Mouse (Mus musculus): ENCODE measurements at regions not wholly inside any gene's neighbourhood (a gene's known extent, or its start where the extent isn't known, plus 50 kb on each side); places are given as distances from the start of the nearest gene placed in this dataset.
"Not testable (repeated sequence)": the region's sequence is repeated elsewhere in the genome, so short reads cannot be mapped to it uniquely, and the experiment has no call there.

DNA sequence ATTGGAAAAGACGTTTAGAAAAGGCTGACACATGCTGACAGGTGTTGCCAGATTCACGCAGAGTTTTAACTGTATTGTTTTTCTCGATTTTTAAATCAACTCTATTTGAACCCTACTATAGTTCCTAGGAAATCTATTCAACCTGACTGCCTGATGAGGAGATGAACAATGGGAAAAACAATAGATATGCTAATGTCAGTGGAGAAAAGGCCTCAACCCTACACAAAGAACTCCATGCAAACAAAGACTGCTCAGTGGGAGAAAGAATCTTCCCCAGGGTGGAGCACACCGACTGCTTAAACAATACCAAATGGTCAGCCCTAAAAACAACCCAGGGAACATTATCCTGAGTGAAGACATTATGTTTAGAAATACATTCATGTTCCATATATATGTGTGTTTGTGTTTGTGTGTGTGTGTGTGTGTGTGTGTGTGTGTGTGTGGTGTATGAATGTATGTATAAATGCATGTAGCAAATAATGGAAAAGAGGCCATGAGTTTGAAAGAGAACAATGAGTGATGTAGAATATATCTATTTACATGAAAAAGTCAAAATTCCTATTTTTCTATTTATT is 204.1 kb upstream of the Zfp804a start:
- no peak overlapping the region for H3K9ac ChIP-seq (ENCODE audit: low read depth, low read length)
- H3K4me3 ChIP-seq (ENCODE audit: low read depth, low read length): no peak overlapping the region
- 35% methylated on average over 4 of the region's 4 CpGs for WGBS
- H3K36me3 ChIP-seq (ENCODE audit: control insufficient read depth, insufficient read depth): no peaks in the 10 kb centered on the region
- no peak for ATAC-seq
- H3K27me3 ChIP-seq (replicated peaks; ENCODE audit: control insufficient read depth, insufficient read depth, low read length): no peaks in the 10 kb centered on the region
- no peak for TF ChIP-seq CTCF (IDR thresholded peaks at IDR 0.05; ENCODE audit: low read depth)
- H3K4me2 ChIP-seq (replicated peaks; ENCODE audit: low read depth): no peak overlapping the region
- no peaks in the 10 kb centered on the region for H3K4me1 ChIP-seq (replicated peaks; ENCODE audit: control insufficient read depth, insufficient read depth, low read length)
- no peak overlapping the region for H3K27ac ChIP-seq (ENCODE audit: low read depth, low read length)
- no peaks in the 10 kb centered on the region for H3K9me3 ChIP-seq (ENCODE audit: control insufficient read depth)

DNA sequence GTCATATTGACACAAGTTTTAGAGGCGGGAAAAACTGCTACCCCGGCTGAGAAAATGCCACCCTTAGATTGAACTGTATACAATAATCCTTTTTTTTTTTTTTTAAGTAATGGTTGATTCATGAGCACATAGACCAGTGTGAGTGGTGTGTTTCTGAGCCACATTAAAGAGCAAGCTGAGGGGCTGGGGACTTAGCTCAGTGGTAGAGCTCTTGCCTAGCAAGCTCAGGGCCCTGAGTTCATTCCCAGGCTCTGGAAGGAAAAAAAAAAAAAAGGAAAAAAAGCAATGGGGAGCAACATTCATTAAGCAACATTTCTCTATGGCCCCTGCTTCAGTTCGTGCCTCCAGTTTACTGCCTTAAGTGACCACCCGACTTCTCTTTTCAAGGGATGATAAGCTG is 203.1 kb upstream of the Zfp804a start:
- no peak overlapping the region for H3K4me2 ChIP-seq (replicated peaks; ENCODE audit: low read depth)
- ATAC-seq: no peak
- WGBS: 50% methylated on average over 4 of the region's 4 CpGs
- H3K9me3 ChIP-seq (ENCODE audit: control insufficient read depth): no peaks in the 10 kb centered on the region
- no peak overlapping the region for H3K4me3 ChIP-seq (ENCODE audit: low read depth, low read length)
- TF ChIP-seq CTCF (IDR thresholded peaks at IDR 0.05; ENCODE audit: low read depth): no peak
- no peak overlapping the region for H3K27ac ChIP-seq (ENCODE audit: low read depth, low read length)
- no peaks in the 10 kb centered on the region for H3K36me3 ChIP-seq (ENCODE audit: control insufficient read depth, insufficient read depth)
- no peak overlapping the region for H3K9ac ChIP-seq (ENCODE audit: low read depth, low read length)
- H3K4me1 ChIP-seq (replicated peaks; ENCODE audit: control insufficient read depth, insufficient read depth, low read length): no peaks in the 10 kb centered on the region
- no peaks in the 10 kb centered on the region for H3K27me3 ChIP-seq (replicated peaks; ENCODE audit: control insufficient read depth, insufficient read depth, low read length)

DNA sequence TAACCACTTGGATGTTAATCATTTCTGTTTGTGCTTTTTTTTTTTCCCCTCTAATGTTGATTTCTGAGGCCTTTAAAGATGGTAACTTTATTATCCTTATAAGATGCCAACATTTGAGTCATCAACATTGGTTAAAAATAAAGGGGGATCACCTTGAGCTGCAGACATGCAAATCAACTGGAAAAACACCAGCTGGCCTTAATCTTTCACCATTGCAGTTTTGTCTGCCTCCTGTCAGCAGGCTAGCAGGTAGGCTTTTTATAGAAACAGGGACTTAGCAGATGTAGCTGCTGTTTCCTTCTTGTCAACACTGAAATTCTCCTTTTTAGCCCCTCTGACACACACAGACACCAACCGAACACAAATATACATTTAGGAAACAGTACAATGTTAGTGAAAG is 167.6 kb upstream of the Zfp804a start:
- Histone ChIP-seq H3K27ac (ENCODE audit: low read depth, low read length) (no peak overlapping the region), H3K9ac (ENCODE audit: low read depth, low read length) (no peak overlapping the region), H3K9me3 (ENCODE audit: control insufficient read depth) (no peaks in the 10 kb centered on the region), H3K4me1 (replicated peaks; ENCODE audit: control insufficient read depth, insufficient read depth, low read length) (no peaks in the 10 kb centered on the region), H3K27me3 (replicated peaks; ENCODE audit: control insufficient read depth, insufficient read depth, low read length) (no peaks in the 10 kb centered on the region), H3K36me3 (ENCODE audit: control insufficient read depth, insufficient read depth) (no peaks in the 10 kb centered on the region), H3K4me3 (ENCODE audit: low read depth, low read length) (no peak overlapping the region), H3K4me2 (replicated peaks; ENCODE audit: low read depth) (no peak overlapping the region)
- no peak for ATAC-seq
- WGBS: 71% methylated on average over 1 of the region's 1 CpGs
- TF ChIP-seq CTCF (IDR thresholded peaks at IDR 0.05; ENCODE audit: low read depth): no peak

DNA sequence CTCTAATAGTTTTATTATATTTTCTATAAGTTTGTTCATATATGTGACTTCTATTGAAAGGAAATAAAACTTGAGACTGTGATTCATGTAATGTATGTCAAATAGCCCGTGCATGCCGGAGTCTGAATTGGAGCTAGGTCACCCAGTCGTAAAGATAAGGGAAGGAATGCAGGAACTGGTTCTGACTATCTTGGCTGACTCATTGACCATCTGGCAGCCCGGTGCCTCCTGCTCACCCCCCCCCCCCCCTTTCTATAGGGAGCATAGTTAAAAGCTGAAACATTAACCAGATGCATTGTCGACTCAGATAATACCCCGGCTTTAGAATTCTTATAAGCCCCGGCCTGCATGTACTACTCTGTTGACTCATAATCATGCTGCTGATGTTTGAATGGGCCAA is 160.5 kb upstream of the Zfp804a start:
- not testable (repeated sequence) for H3K9ac ChIP-seq (ENCODE audit: low read depth, low read length); H3K27ac ChIP-seq (ENCODE audit: low read depth, low read length); H3K4me2 ChIP-seq (replicated peaks; ENCODE audit: low read depth); H3K4me3 ChIP-seq (ENCODE audit: low read depth, low read length); H3K36me3 ChIP-seq (ENCODE audit: control insufficient read depth, insufficient read depth); H3K4me1 ChIP-seq (replicated peaks; ENCODE audit: control insufficient read depth, insufficient read depth, low read length); H3K9me3 ChIP-seq (ENCODE audit: control insufficient read depth); H3K27me3 ChIP-seq (replicated peaks; ENCODE audit: control insufficient read depth, insufficient read depth, low read length)
- 18% methylated on average over 7 of the region's 7 CpGs for WGBS
- ATAC-seq: peak; percentile 94

DNA sequence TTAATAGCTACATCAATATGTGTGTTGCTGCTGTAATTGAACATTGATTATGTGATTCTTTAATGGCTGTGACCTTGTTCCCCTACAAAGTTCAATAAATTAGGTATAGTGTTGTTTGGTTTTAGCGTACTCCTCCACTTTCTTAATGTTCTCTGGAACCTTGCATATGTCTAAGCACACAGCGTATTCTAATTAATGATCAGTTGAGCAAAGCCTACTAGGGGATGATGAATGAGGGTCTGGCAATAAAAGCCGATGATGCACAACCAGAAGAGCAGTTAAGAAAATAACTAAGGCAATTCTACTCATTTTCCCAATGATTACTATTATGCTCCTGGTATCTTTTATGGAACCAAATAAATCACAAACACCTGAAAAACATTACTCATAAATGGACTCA is 113.7 kb upstream of the Zfp804a start:
- Histone ChIP-seq H3K4me1 (replicated peaks; ENCODE audit: control insufficient read depth, insufficient read depth, low read length) (no peaks in the 10 kb centered on the region), H3K36me3 (ENCODE audit: control insufficient read depth, insufficient read depth) (no peaks in the 10 kb centered on the region), H3K4me2 (replicated peaks; ENCODE audit: low read depth) (no peak overlapping the region), H3K9ac (ENCODE audit: low read depth, low read length) (no peak overlapping the region), H3K27me3 (replicated peaks; ENCODE audit: control insufficient read depth, insufficient read depth, low read length) (no peaks in the 10 kb centered on the region), H3K9me3 (ENCODE audit: control insufficient read depth) (no peaks in the 10 kb centered on the region), H3K4me3 (ENCODE audit: low read depth, low read length) (no peak overlapping the region), H3K27ac (ENCODE audit: low read depth, low read length) (no peak overlapping the region)
- 71% methylated on average over 3 of the region's 3 CpGs for WGBS
- no peak for TF ChIP-seq CTCF (IDR thresholded peaks at IDR 0.05; ENCODE audit: low read depth)
- no peak for ATAC-seq
